Mouse (Mus musculus): ENCODE results near the gene Hist1h4a. TPM values are rescaled to one million over a fixed set of nuclear protein-coding genes. Genes with fewer than 3 reads are reported as not detected.
"Not testable (repeated sequence)": the region's sequence is repeated elsewhere in the genome, so short reads cannot be mapped to it uniquely, and the experiment has no call there.

The Hist1h4a gene
- polyA plus RNA-seq, 1 experiment from 2014 or later: not detected

DNA sequence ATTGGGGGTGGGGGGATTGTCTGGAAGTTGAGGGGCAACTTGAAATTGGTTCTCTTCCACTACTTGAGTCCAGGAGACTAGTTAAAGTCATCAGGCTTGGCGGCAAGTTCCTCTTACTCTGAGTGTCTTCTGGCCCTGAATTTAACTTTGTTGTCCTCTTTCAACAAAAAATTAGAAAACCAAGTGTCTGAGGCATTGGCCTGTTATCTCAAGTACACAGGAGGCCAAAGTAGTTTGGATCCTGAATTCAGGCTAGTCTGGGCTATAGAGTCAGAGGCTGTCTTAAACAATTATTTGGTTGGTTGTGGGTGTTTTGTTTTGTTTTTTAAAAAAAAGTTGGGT, 4.1 kb upstream of the Hist1h4a start:
- Histone ChIP-seq H3K27ac (no peak overlapping the region; the same call in 1 of the 2 replicates), H3K4me3 (no peak overlapping the region), H3K4me1 (peaks cover 19% of the 10 kb centered on the region), H3K27me3 (no peaks in the 10 kb centered on the region), H3K4me2 (peak overlapping the region; percentile 62; the same call in 1 of the 2 replicates), H3K9me3 (no peaks in the 10 kb centered on the region), H3K9ac (no peak overlapping the region), H3K36me3 (no peaks in the 10 kb centered on the region)
- no peak for ATAC-seq (ENCODE audit: borderline replicate concordance, extremely low read depth, low FRiP score, low TSS enrichment)
- WGBS: 39% methylated on average over 1 of the region's 1 CpGs

DNA sequence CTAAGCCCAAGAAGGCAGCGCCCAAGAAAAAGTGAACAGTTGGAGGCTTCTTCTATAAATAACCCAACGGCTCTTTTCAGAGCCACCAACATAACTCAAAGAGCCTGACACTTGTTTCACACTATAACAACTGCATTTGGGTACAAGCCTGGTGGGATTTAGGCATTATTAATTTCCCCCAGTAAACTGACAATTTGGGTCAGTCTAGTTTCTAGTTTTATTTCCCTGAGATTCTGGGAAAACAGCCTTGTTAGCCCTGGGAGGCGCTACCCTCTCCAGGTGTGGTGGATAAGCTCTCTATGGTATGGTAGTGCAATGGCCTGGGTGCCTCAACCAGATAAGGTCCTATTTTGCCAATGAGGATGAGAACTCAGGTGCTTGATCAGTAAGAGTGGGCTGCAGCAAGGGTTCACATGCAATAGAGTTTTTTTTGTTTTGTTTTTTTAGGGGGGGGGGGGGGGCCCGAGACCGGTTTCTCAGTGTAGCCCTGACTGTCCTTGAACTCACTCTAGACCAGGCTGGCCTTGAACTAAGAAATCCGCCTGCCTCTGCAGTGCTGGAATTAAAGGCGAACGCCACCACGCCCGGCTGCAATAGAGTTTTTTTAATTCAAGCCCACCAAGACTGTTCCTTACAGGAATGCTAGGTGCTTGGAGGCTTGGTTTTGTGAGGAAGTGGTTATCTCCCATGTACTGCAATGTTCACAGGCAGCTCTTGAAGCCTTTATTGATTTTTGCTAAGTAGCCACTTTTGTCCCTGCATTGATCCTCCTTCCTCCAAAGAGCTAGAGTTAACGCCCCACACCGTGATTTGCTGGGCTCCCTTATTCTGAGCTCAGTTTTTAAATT, 3.5 kb upstream of the Hist1h4a start:
- ATAC-seq (ENCODE audit: borderline replicate concordance, extremely low read depth, low FRiP score, low TSS enrichment): no peak
- Histone ChIP-seq H3K36me3 (no peaks in the 10 kb centered on the region), H3K27me3 (no peaks in the 10 kb centered on the region), H3K4me1 (peaks cover 25% of the 10 kb centered on the region), H3K4me2 (peak overlapping the region; percentile 62), H3K4me3 (peak overlapping the region; percentile 44), H3K27ac (peak overlapping the region; percentile 97), H3K9ac (peak overlapping the region; percentile 59), H3K9me3 (no peaks in the 10 kb centered on the region)
- WGBS: 26% methylated on average over 12 of the region's 12 CpGs

DNA sequence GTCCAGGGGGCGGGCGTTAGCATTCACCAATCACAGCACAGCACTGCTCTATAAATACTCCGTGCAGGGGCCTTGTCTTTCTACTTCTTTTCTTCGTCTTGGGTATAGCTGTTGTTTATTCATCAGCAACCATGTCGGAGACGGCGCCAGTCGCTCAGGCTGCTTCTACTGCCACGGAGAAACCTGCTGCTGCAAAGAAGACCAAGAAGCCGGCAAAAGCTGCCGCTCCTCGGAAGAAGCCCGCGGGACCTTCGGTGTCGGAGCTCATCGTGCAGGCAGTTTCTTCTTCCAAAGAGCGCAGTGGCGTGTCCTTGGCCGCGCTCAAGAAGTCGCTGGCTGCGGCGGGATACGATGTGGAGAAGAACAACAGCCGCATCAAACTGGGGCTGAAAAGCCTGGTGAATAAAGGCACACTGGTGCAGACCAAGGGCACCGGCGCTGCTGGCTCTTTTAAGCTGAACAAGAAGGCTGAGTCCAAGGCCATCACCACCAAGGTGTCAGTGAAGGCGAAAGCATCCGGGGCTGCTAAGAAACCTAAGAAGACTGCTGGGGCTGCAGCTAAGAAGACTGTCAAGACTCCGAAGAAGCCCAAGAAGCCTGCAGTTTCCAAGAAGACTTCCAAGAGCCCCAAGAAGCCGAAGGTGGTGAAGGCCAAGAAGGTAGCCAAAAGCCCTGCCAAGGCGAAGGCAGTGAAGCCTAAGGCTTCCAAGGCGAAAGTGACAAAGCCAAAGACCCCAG, 2.7 kb upstream of the Hist1h4a start, which contains the start of gene Hist1h1a:
Hist1h1a (plus strand) TSS at position 81 of the 738 bp plus-strand sequence.
- Histone ChIP-seq H3K27ac (peak within 1 kb of the TSS; percentile 97), H3K4me1 (peaks cover 29% of the 10 kb centered on the region), H3K9me3 (no peaks in the 10 kb centered on the region), H3K4me2 (peak within 1 kb of the TSS; percentile 62), H3K4me3 (peak within 1 kb of the TSS; percentile 44), H3K9ac (peak within 1 kb of the TSS; percentile 59), H3K36me3 (no peaks in the 10 kb centered on the region), H3K27me3 (no peaks in the 10 kb centered on the region)
- 1% methylated on average over 34 of the region's 34 CpGs for WGBS
- ATAC-seq (ENCODE audit: borderline replicate concordance, extremely low read depth, low FRiP score, low TSS enrichment): peak; percentile 72

DNA sequence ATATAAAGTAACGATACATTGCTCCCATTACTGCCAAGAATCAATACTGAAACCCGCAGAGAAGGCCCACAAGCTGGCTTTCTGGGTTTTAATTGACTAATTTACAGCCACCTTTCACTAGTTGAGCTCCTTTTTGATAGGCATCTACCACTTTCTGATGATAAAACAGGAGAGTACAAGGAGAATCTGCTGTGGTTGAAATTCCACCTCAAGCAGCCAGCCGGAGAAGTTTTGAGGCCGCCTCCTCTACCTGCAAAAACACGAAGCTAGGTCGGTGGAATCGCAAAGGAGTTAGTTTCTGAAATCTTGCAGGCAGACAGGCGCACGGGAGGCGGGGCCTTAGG, 2.2 kb upstream of the Hist1h4a start:
- H3K4me1 ChIP-seq: peaks cover 29% of the 10 kb centered on the region
- WGBS: 2% methylated on average over 10 of the region's 10 CpGs
- ATAC-seq (ENCODE audit: borderline replicate concordance, extremely low read depth, low FRiP score, low TSS enrichment): no peak

DNA sequence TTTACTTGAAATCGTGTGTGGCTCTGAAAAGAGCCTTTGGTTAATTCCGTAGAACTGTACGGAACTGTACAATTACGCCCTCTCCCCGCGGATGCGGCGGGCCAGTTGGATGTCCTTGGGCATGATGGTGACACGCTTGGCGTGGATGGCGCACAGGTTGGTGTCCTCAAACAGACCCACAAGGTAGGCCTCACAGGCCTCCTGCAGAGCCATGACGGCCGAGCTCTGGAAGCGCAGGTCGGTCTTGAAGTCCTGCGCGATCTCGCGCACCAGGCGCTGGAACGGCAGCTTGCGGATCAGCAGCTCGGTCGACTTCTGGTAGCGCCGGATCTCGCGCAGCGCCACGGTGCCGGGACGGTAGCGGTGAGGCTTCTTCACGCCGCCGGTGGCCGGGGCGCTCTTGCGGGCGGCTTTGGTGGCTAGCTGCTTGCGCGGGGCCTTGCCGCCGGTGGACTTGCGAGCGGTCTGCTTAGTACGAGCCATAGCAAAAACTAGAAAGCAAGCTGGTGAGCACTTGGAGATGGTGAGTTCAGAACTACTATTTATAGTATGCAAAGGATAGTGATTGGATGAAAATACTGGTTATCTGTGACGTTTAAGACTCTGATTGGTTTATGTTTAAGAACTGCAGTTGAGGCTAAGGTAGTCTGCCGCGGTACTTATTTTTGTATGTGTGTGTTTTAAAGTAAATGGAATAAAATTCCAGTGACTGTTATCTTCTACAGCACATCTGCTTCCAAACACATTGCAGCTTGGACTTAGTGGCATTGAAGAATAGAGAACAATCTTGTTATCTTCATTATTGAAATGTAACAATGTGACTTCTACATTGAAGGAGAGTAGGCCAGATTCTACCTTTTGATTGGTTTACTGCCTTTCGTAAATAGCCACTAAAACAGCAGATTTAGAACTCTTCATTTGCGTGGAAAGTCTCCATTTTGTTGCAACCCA, 1.1 kb upstream of the Hist1h4a start, which contains the start of gene Hist1h3a:
Hist1h3a (minus strand) TSS at position 516 of the 951 bp plus-strand sequence.
- Histone ChIP-seq H3K9ac (peak within 1 kb of the TSS; percentile 56), H3K27ac (peak within 1 kb of the TSS; percentile 97), H3K4me1 (peaks cover 33% of the 10 kb centered on the region), H3K4me3 (peak within 1 kb of the TSS; percentile 44), H3K4me2 (peak within 1 kb of the TSS; percentile 62)
- H3K9me3 ChIP-seq, H3K36me3 ChIP-seq, H3K27me3 ChIP-seq: not testable (repeated sequence)
- under 1% methylated on average over 28 of the region's 52 CpGs for WGBS
- peak; percentile 68 for ATAC-seq (ENCODE audit: borderline replicate concordance, extremely low read depth, low FRiP score, low TSS enrichment)

More for the DNA sequence above, 2.2 kb upstream of the Hist1h4a start:
- Histone ChIP-seq H3K9me3 (no peaks in the 10 kb centered on the region), H3K9ac (peak overlapping the region; percentile 30; the same call in 1 of the 2 replicates), H3K4me2 (peak overlapping the region; percentile 62), H3K27ac (peak overlapping the region; percentile 97), H3K4me3 (peak overlapping the region; percentile 44), H3K36me3 (no peaks in the 10 kb centered on the region), H3K27me3 (no peaks in the 10 kb centered on the region)

DNA sequence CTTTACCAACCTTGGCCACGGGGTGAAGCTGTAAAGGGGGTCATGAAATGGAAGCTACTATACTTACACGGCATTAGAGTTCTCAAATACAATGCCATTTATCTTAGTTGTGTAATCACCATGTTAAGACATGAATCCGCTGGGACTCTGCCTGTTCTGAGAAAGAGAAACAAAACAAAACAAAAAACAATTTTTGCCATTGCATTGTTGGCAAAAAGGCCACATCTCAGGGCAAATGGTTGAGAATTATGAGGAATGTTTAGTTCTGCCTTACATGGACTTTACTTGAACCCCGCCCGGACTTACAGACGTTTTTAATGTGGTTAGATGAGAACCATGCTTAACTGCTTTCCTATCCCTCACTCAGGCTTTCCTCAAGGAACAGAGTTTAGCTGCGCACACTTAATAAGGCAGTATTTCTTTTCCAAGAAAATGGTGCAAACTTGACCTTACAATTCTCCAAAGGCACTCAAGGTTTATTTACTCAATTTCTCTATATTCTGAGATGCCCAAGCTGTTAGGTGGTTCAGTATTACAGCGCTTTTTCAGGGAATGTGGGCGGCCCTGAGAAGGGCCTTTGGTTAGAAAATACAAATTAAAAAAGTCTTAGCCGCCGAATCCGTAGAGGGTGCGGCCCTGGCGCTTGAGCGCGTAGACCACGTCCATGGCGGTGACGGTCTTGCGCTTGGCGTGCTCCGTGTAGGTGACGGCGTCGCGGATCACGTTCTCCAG, 624 bp downstream of the Hist1h4a start:
- H3K4me1 ChIP-seq: peaks cover 33% of the 10 kb centered on the region
- no peaks in the 10 kb centered on the region for H3K36me3 ChIP-seq
- ATAC-seq (ENCODE audit: borderline replicate concordance, extremely low read depth, low FRiP score, low TSS enrichment): no peak
- H3K4me2 ChIP-seq: peak overlapping the region; percentile 62
- H3K4me3 ChIP-seq: peak overlapping the region; percentile 44
- no peaks in the 10 kb centered on the region for H3K9me3 ChIP-seq
- no peaks in the 10 kb centered on the region for H3K27me3 ChIP-seq
- H3K27ac ChIP-seq: peak overlapping the region; percentile 97
- 1% methylated on average over 22 of the region's 27 CpGs for WGBS
- peak overlapping the region; percentile 41 for H3K9ac ChIP-seq

DNA sequence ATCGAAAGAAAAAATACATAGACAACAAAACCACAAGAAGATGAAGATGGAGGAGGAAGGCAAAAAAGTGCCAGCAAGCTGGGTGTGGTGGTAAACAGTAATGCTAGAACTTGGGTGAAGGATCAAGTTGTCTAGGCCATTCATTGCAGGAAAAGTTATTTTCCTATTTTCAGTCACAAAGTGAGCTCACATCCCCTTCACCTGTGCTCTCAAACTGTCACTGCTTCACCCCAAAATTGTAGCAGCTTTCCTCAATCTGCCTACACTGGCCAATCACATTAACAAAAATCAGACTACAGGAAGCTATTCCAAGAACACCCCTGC, 1.2 kb downstream of the Hist1h4a start:
- H3K36me3 ChIP-seq: no peaks in the 10 kb centered on the region
- peak overlapping the region; percentile 62 for H3K4me2 ChIP-seq
- 55% methylated on average over 1 of the region's 1 CpGs for WGBS
- H3K4me3 ChIP-seq: peak overlapping the region; percentile 44
- H3K9me3 ChIP-seq: no peaks in the 10 kb centered on the region
- peak overlapping the region; percentile 41 for H3K9ac ChIP-seq
- ATAC-seq (ENCODE audit: borderline replicate concordance, extremely low read depth, low FRiP score, low TSS enrichment): no peak
- H3K27ac ChIP-seq: peak overlapping the region; percentile 97
- H3K27me3 ChIP-seq: no peaks in the 10 kb centered on the region
- H3K4me1 ChIP-seq: peaks cover 31% of the 10 kb centered on the region

DNA sequence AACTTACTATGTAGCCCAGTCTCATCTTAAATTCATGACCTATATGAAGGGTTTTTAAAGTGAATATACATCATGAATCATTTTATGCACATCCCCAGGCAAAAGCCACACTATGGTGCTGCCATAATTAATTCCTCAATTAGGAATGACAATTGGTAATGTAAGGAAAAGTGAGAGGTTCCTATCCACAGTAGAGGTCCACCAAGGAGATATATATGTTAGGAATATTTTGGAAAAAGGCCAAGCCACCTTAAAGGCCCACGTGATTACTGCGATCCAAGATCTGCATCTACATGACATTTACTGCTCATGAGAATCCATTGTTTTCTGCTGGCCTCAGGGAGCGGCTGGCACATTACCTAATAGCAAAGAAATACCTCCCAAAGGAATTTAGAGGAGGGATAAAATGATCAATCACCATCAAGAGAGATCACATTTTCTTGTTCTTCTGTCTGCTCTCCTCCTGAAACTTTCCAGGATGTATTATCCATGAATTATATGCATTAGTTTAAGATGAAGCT, 1.7 kb downstream of the Hist1h4a start:
- peaks cover 26% of the 10 kb centered on the region for H3K4me1 ChIP-seq
- 78% methylated on average over 3 of the region's 3 CpGs for WGBS
- no peaks in the 10 kb centered on the region for H3K27me3 ChIP-seq
- no peak for ATAC-seq (ENCODE audit: borderline replicate concordance, extremely low read depth, low FRiP score, low TSS enrichment)
- H3K4me2 ChIP-seq: no peak overlapping the region
- no peak overlapping the region; the same call in 1 of the 2 replicates for H3K9ac ChIP-seq
- no peak overlapping the region for H3K4me3 ChIP-seq
- H3K36me3 ChIP-seq: no peaks in the 10 kb centered on the region
- no peaks in the 10 kb centered on the region for H3K9me3 ChIP-seq
- H3K27ac ChIP-seq: peak overlapping the region; percentile 97

DNA sequence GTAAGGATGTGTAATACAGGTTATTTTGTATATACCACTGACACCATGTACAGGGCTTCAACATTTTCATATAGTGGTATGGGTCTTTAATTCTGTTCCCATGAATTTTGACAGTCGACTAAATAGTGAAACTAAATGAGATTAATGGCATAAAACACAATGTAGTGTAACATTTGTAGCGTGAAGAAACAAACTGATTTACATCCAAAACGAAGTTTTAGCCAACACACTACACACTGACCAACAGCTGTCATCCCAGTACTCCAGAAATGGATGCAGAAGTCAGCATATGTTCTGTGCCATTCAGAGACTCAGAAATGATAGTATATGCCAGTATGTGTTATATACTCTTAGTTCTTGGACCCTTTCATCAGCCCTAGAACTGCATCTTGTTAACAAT, 3.1 kb downstream of the Hist1h4a start:
- no peak for ATAC-seq (ENCODE audit: borderline replicate concordance, extremely low read depth, low FRiP score, low TSS enrichment)
- Histone ChIP-seq H3K9me3 (no peaks in the 10 kb centered on the region), H3K9ac (no peak overlapping the region), H3K27ac (peak overlapping the region; percentile 50), H3K36me3 (no peaks in the 10 kb centered on the region), H3K4me2 (peak overlapping the region; percentile 66), H3K4me3 (no peak overlapping the region), H3K4me1 (peaks cover 28% of the 10 kb centered on the region), H3K27me3 (no peaks in the 10 kb centered on the region)
- WGBS: 44% methylated on average over 3 of the region's 3 CpGs

DNA sequence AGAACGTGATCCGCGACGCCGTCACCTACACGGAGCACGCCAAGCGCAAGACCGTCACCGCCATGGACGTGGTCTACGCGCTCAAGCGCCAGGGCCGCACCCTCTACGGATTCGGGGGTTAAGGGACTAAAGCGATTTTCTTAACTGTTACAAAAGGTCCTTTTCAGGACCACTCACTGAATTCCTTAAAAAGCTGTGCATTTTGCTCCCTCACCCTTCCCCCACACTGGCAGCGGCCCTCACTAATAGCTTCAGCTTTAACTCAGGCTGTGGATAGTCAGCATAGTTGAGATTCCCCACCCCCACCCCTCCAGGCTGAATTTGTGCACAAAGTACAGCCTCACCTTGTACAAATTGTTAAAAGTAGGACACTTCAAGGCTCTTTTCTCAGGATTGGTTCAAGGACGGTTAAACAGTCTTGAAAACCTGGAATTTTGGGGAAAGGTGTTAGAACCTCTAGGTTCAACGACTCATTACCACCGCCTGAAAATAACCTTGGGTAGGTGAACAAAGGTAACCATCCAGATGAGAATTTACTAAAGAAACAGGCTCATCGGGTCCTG, 3.7 kb downstream of the Hist1h4a start:
- peak overlapping the region; percentile 95 for H3K27ac ChIP-seq
- H3K4me1 ChIP-seq: peaks cover 29% of the 10 kb centered on the region
- under 1% methylated on average over 18 of the region's 23 CpGs for WGBS
- no peaks in the 10 kb centered on the region for H3K36me3 ChIP-seq
- H3K9ac ChIP-seq: peak overlapping the region; percentile 59
- no peaks in the 10 kb centered on the region for H3K9me3 ChIP-seq
- ATAC-seq (ENCODE audit: borderline replicate concordance, extremely low read depth, low FRiP score, low TSS enrichment): no peak
- peak overlapping the region; percentile 66 for H3K4me2 ChIP-seq
- H3K27me3 ChIP-seq: no peaks in the 10 kb centered on the region
- peak overlapping the region; percentile 42 for H3K4me3 ChIP-seq
